Mouse (Mus musculus) cerebellum, postnatal 25 days (tissue): ENCODE results near the gene Usp32.
"Not testable (repeated sequence)": the region's sequence is repeated elsewhere in the genome, so short reads cannot be mapped to it uniquely, and the experiment has no call there.

Source experiments
- DNase-seq, 2 experiments: peaks; one replicate each; pipeline ENCODE4 v3.0.0; 2021; ENCODE audit warnings: mixed read lengths in 2 of 2

Usp32 gene

GRCm38 (mm10) chr11:85139581-85140540 lies at the start of gene Usp32:
Gene Usp32, minus strand, starts transcription at chr11:85140161.
- DNase-seq = peak; percentile 97 to 98

- no peak for DNase-seq
Observed at GRCm38 (mm10) chr11:85189110-85189509, 49.1 kb upstream of the Usp32 start.

- DNase-seq = no peak
Observed at GRCm38 (mm10) chr11:85184839-85185238, 44.9 kb upstream of the Usp32 start.

- DNase-seq = peak; percentile 26 to 65
Observed at GRCm38 (mm10) chr11:85184082-85184481, 44.1 kb upstream of the Usp32 start.

- DNase-seq = peak in 1 of 2 experiments; percentile 50
Observed at GRCm38 (mm10) chr11:85183284-85183779, 43.4 kb upstream of the Usp32 start.

- DNase-seq = peak; percentile 78 to 82
Observed at GRCm38 (mm10) chr11:85182617-85183283, 42.8 kb upstream of the Usp32 start.

- no peak for DNase-seq
Observed at GRCm38 (mm10) chr11:85178413-85178812, 38.5 kb upstream of the Usp32 start.

- DNase-seq = no peak
Observed at GRCm38 (mm10) chr11:85177761-85178160, 37.8 kb upstream of the Usp32 start.

- DNase-seq = no peak
Observed at GRCm38 (mm10) chr11:85175941-85176340, 36.0 kb upstream of the Usp32 start.

- DNase-seq = no peak
Observed at GRCm38 (mm10) chr11:85170833-85171232, 30.9 kb upstream of the Usp32 start.

- DNase-seq = peak; percentile 92 to 97
Observed at GRCm38 (mm10) chr11:85170058-85170740, 30.2 kb upstream of the Usp32 start, which contains the start of gene 1700125H20Rik. Gene 1700125H20Rik, plus strand, starts transcription at chr11:85170404.

GRCm38 (mm10) chr11:85167503-85167902 lies 27.5 kb upstream of the Usp32 start:
- DNase-seq = no peak

- no peak for DNase-seq
Observed at GRCm38 (mm10) chr11:85164371-85164770, 24.4 kb upstream of the Usp32 start.

GRCm38 (mm10) chr11:85163014-85163413 lies 23.1 kb upstream of the Usp32 start:
- DNase-seq = not testable (repeated sequence)

GRCm38 (mm10) chr11:85157301-85157700 lies 17.3 kb upstream of the Usp32 start:
- DNase-seq = no peak

- DNase-seq = no peak
Observed at GRCm38 (mm10) chr11:85152256-85152930, 12.4 kb upstream of the Usp32 start.

- peak; percentile 23 to 35 for DNase-seq
Observed at GRCm38 (mm10) chr11:85138776-85139474, 1.0 kb downstream of the Usp32 start.

GRCm38 (mm10) chr11:85131542-85131941 lies 8.4 kb downstream of the Usp32 start:
- DNase-seq = no peak

- DNase-seq = no peak
Observed at GRCm38 (mm10) chr11:85128883-85129282, 11.1 kb downstream of the Usp32 start.

- no peak for DNase-seq
Observed at GRCm38 (mm10) chr11:85126257-85127102, 13.5 kb downstream of the Usp32 start.
